Mouse (Mus musculus): ENCODE measurements around the gene Thnsl2. TPM values are rescaled to one million over a fixed set of nuclear protein-coding genes. Genes with fewer than 3 reads are reported as not detected.

Gene Thnsl2
- polyA plus RNA-seq (2014; fragmentation: Nextera tagmentation; extraction: Ambion mirVana): 3.8 and 4.4 TPM in 2 replicates

DNA sequence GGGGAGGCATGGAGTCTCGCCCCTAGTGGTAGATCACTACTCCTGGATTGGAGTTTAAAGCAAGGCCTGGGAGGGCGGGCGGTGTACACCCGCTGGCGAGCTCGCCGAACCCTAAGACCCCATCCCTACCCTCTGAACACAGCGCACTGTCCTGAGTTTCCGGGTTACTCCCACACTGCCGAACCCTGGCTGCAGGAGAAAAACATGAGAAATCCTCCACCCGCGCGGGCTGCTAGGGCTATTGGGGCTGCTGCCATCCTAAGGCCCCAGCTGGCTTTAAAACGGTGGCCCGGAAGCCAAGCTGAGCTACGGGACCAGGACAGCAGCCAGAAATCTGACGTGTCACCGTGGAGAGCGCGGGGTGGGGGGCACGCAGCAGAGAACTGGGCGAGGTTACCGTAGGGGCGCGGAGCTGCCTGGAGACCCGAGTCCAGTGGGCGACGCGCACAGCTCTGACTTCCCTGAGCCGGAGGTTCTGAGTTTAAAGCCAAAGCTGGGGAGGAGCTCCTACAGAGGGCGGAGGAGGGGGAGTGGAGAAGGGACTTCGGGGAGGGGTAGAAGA lies at the start of gene Thnsl2:
Thnsl2 (minus strand) TSS at position 546 of the 562 bp plus-strand sequence.
- H3K27ac ChIP-seq (ENCODE audit: low read depth, low read length): no peak within 1 kb of the TSS
- H3K9ac ChIP-seq (ENCODE audit: low read length): peak within 1 kb of the TSS; percentile 73
- no peaks in the 10 kb centered on the region for H3K36me3 ChIP-seq (ENCODE audit: control insufficient read depth, insufficient read depth, low read length)
- H3K27me3 ChIP-seq (replicated peaks; ENCODE audit: control insufficient read depth, insufficient read depth, low read length): no peaks in the 10 kb centered on the region
- peak; percentile 91 for ATAC-seq
- peaks cover 4% of the 10 kb centered on the region; the same call in 1 of the 2 replicates for H3K4me1 ChIP-seq (ENCODE audit: control insufficient read depth, insufficient read depth, low read length)
- peak; percentile 73 for DNase-seq (ENCODE audit: low spot score)
- peak within 1 kb of the TSS; percentile 53 for H3K4me3 ChIP-seq (ENCODE audit: low read depth, low read length)
- no peaks in the 10 kb centered on the region for H3K9me3 ChIP-seq (replicated peaks; ENCODE audit: control insufficient read depth, low read length)
- under 1% methylated on average over 32 of the region's 32 CpGs for WGBS
- peak within 1 kb of the TSS; percentile 80 for H3K4me2 ChIP-seq (ENCODE audit: low read length)

- Histone ChIP-seq H3K27ac (ENCODE audit: low read depth, low read length) (no peak overlapping the region), H3K4me2 (ENCODE audit: low read length) (no peak overlapping the region), H3K27me3 (replicated peaks; ENCODE audit: control insufficient read depth, insufficient read depth, low read length) (no peaks in the 10 kb centered on the region), H3K4me3 (ENCODE audit: low read depth, low read length) (no peak overlapping the region), H3K9me3 (replicated peaks; ENCODE audit: control insufficient read depth, low read length) (no peaks in the 10 kb centered on the region), H3K9ac (ENCODE audit: low read length) (no peak overlapping the region), H3K4me1 (ENCODE audit: control insufficient read depth, insufficient read depth, low read length) (no peaks in the 10 kb centered on the region), H3K36me3 (ENCODE audit: control insufficient read depth, insufficient read depth, low read length) (no peaks in the 10 kb centered on the region)
- ATAC-seq: no peak
- DNase-seq (ENCODE audit: low spot score): no peak
- 87% methylated on average over 6 of the region's 6 CpGs for WGBS
Measured at GRCm38 (mm10) chr6:71193151-71193740, 49.0 kb upstream of the Thnsl2 start.

DNA sequence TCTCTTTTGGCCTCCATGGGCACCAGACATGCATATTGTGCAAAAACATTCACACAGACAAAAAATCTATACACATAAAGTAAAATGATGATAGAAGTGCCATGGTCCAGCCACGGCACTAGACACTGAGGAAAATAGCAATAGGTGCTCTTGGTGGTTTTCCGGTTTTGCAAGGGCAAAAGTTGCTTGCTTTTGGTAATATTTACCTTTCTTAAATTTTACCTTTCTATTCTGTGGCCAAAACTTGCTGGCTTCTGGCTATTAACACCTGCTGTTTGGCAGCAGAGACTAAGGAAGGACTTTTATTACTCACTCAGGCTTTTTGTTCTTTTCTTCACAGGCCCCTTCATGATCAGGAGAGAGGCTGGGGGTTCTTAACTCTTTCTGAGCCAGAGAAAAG lies 46.3 kb upstream of the Thnsl2 start:
- no peak overlapping the region for H3K4me3 ChIP-seq (ENCODE audit: low read depth, low read length)
- no peaks in the 10 kb centered on the region for H3K4me1 ChIP-seq (ENCODE audit: control insufficient read depth, insufficient read depth, low read length)
- 89% methylated on average over 2 of the region's 2 CpGs for WGBS
- H3K9ac ChIP-seq (ENCODE audit: low read length): no peak overlapping the region
- H3K4me2 ChIP-seq (ENCODE audit: low read length): no peak overlapping the region
- no peaks in the 10 kb centered on the region for H3K36me3 ChIP-seq (ENCODE audit: control insufficient read depth, insufficient read depth, low read length)
- ATAC-seq (no peak), DNase-seq (ENCODE audit: low spot score) (no peak)
- no peak overlapping the region for H3K27ac ChIP-seq (ENCODE audit: low read depth, low read length)
- no peaks in the 10 kb centered on the region for H3K9me3 ChIP-seq (replicated peaks; ENCODE audit: control insufficient read depth, low read length)
- H3K27me3 ChIP-seq (replicated peaks; ENCODE audit: control insufficient read depth, insufficient read depth, low read length): no peaks in the 10 kb centered on the region

- ATAC-seq: no peak
- H3K4me3 ChIP-seq (ENCODE audit: low read depth, low read length): no peak overlapping the region
- H3K27ac ChIP-seq (ENCODE audit: low read depth, low read length): no peak overlapping the region
- no peaks in the 10 kb centered on the region for H3K4me1 ChIP-seq (ENCODE audit: control insufficient read depth, insufficient read depth, low read length)
- H3K27me3 ChIP-seq (replicated peaks; ENCODE audit: control insufficient read depth, insufficient read depth, low read length): no peaks in the 10 kb centered on the region
- H3K4me2 ChIP-seq (ENCODE audit: low read length): no peak overlapping the region
- no peak overlapping the region for H3K9ac ChIP-seq (ENCODE audit: low read length)
- H3K36me3 ChIP-seq (ENCODE audit: control insufficient read depth, insufficient read depth, low read length): no peaks in the 10 kb centered on the region
- no peaks in the 10 kb centered on the region for H3K9me3 ChIP-seq (replicated peaks; ENCODE audit: control insufficient read depth, low read length)
- no peak for DNase-seq (ENCODE audit: low spot score)
- 81% methylated on average over 1 of the region's 1 CpGs for WGBS
Measured at GRCm38 (mm10) chr6:71189578-71189977, 45.3 kb upstream of the Thnsl2 start.

DNA sequence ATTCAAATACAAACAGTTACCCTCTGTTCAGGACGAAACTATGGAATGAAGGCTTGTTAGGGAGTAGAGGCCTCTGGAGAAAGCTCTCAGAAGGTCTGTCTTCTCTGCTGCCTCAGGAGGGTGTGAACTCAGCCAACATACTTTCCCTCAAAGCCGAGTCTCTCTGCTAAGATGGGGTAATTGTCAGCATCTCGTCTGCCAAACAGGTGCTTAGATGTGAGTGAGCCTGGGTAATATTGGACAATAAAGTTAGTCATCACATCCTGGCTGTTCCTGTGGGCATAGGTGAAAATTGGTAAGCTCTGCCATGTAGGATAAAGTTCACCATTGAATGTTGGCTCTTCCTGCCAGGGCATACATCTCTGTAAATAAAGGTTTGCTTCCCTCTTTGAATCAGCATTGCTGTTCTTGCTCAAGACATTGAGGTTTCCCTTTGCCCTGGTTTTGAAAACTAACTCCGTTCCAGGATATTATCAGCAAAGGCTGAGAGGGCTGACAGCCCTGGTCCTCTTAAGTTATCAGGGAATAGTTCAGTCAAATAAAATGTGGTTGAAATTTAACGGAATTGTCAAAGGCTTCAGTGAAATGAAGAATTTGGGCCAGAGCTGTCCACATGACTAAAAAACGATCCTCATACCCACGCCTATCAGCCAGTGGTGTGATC lies 40.8 kb upstream of the Thnsl2 start:
- H3K9ac ChIP-seq (ENCODE audit: low read length): no peak overlapping the region
- WGBS: 89% methylated on average over 7 of the region's 7 CpGs
- no peak for ATAC-seq

DNA sequence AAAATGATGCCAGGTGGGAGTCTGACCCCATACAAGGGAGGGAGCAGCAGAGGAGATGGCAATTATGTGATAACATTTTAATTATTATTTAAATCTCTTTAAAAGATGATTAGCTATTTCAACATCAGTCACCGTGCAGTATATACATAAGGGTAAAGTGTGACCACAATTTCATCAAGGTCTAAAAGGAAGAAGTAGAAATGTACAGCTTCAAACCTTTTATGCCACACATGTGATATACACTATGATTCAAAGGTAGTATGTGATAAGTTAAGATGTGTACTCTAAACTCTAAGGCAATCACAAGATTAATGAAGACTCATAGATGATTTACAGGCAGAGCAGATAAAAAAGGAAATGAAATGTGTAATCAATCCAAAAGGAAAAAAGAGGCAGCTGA lies 36.4 kb upstream of the Thnsl2 start:
- H3K9me3 ChIP-seq (replicated peaks; ENCODE audit: control insufficient read depth, low read length): no peaks in the 10 kb centered on the region
- H3K36me3 ChIP-seq (ENCODE audit: control insufficient read depth, insufficient read depth, low read length): no peaks in the 10 kb centered on the region
- H3K9ac ChIP-seq (ENCODE audit: low read length): no peak overlapping the region
- no peak overlapping the region for H3K27ac ChIP-seq (ENCODE audit: low read depth, low read length)
- WGBS: 90% methylated on average over 1 of the region's 1 CpGs
- no peaks in the 10 kb centered on the region for H3K27me3 ChIP-seq (replicated peaks; ENCODE audit: control insufficient read depth, insufficient read depth, low read length)
- no peaks in the 10 kb centered on the region for H3K4me1 ChIP-seq (ENCODE audit: control insufficient read depth, insufficient read depth, low read length)
- ATAC-seq (no peak), DNase-seq (ENCODE audit: low spot score) (no peak)
- H3K4me2 ChIP-seq (ENCODE audit: low read length): no peak overlapping the region
- no peak overlapping the region for H3K4me3 ChIP-seq (ENCODE audit: low read depth, low read length)

More for the DNA sequence above, 40.8 kb upstream of the Thnsl2 start:
- no peak for DNase-seq (ENCODE audit: low spot score)
- Histone ChIP-seq H3K9me3 (replicated peaks; ENCODE audit: control insufficient read depth, low read length) (no peaks in the 10 kb centered on the region), H3K4me1 (ENCODE audit: control insufficient read depth, insufficient read depth, low read length) (no peaks in the 10 kb centered on the region), H3K4me3 (ENCODE audit: low read depth, low read length) (no peak overlapping the region), H3K36me3 (ENCODE audit: control insufficient read depth, insufficient read depth, low read length) (no peaks in the 10 kb centered on the region), H3K27me3 (replicated peaks; ENCODE audit: control insufficient read depth, insufficient read depth, low read length) (no peaks in the 10 kb centered on the region), H3K27ac (ENCODE audit: low read depth, low read length) (no peak overlapping the region), H3K4me2 (ENCODE audit: low read length) (no peak overlapping the region)

- Histone ChIP-seq H3K36me3 (ENCODE audit: control insufficient read depth, insufficient read depth, low read length) (no peaks in the 10 kb centered on the region), H3K4me1 (ENCODE audit: control insufficient read depth, insufficient read depth, low read length) (no peaks in the 10 kb centered on the region), H3K9ac (ENCODE audit: low read length) (no peak overlapping the region), H3K4me2 (ENCODE audit: low read length) (no peak overlapping the region), H3K27me3 (replicated peaks; ENCODE audit: control insufficient read depth, insufficient read depth, low read length) (no peaks in the 10 kb centered on the region), H3K9me3 (replicated peaks; ENCODE audit: control insufficient read depth, low read length) (no peaks in the 10 kb centered on the region), H3K27ac (ENCODE audit: low read depth, low read length) (no peak overlapping the region), H3K4me3 (ENCODE audit: low read depth, low read length) (no peak overlapping the region)
- whole genome bisulfite sequencing: 91% methylated on average over 10 of the region's 10 CpGs
- ATAC-seq (no peak), DNase-seq (ENCODE audit: low spot score) (no peak)
Measured at GRCm38 (mm10) chr6:71172812-71173580, 28.8 kb upstream of the Thnsl2 start.

- no peak overlapping the region for H3K27ac ChIP-seq (ENCODE audit: low read depth, low read length)
- 50% methylated on average over 6 of the region's 6 CpGs for WGBS
- no peaks in the 10 kb centered on the region for H3K9me3 ChIP-seq (replicated peaks; ENCODE audit: control insufficient read depth, low read length)
- no peak overlapping the region for H3K9ac ChIP-seq (ENCODE audit: low read length)
- no peak overlapping the region for H3K4me3 ChIP-seq (ENCODE audit: low read depth, low read length)
- H3K27me3 ChIP-seq (replicated peaks; ENCODE audit: control insufficient read depth, insufficient read depth, low read length): no peaks in the 10 kb centered on the region
- ATAC-seq (no peak; the same call in 1 of the 2 replicates), DNase-seq (ENCODE audit: low spot score) (peak; percentile 61)
- H3K4me2 ChIP-seq (ENCODE audit: low read length): no peak overlapping the region
- no peaks in the 10 kb centered on the region for H3K4me1 ChIP-seq (ENCODE audit: control insufficient read depth, insufficient read depth, low read length)
- H3K36me3 ChIP-seq (ENCODE audit: control insufficient read depth, insufficient read depth, low read length): no peaks in the 10 kb centered on the region
Measured at GRCm38 (mm10) chr6:71166551-71167169, 22.4 kb upstream of the Thnsl2 start.

Data from forebrain, embryonic 14.5 days (tissue).